Mouse (Mus musculus) left cerebral cortex, adult 8-10 months (tissue): ENCODE results near the gene S100a3. TPM values are rescaled to one million over a fixed set of nuclear protein-coding genes. Genes with fewer than 3 reads are reported as not detected.

Experiments
- DNase-seq, 2 experiments: peaks; one replicate each; pipeline ENCODE4 v3.0.0; 2022; ENCODE audit warnings: low spot score in 2 of 2
- total RNA-seq, 4 experiments: library from RNA; stranded (reverse); gene quantifications; 2 replicates each; pipeline ENCODE4 v1.2.4; 2022

S100a3 gene
- total RNA-seq: 1 to 10 TPM in 3 of 4 experiments, under 1 TPM in 1; 0.74 to 1.9 (median 1.5) TPM

DNA sequence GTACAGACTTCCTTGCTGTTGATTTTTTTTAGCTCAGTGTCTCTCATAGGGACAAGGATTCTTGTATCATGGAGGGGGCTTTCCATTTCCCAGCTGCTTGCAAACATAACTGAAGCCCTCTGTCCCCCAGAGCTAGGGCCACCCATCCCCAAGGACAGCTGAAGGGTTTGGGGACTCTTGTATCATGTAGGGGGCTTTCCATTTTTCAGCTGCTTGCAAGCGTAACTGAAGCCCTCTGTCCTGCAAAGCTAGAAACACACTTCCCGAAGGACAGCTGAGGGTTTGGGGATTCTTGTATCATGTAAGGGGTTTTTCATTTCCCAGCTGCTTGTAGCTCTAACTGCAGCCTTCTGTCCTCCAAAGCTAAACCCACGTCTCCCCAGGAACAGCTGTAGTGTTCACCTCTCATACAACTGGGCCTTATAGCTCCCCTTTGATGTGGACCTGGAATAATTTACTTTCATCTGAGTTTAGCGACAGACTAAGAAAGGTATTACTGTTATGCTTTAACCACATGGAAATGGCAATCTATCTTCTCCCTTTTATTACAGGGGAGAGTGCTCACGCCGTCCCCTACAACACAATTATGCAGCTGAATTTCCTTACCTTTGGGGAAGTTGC, at the start of gene S100a3:
Gene S100a3 (plus strand): TSS at position 571 of the 621 bp plus-strand sequence.
- no peak for DNase-seq

DNA sequence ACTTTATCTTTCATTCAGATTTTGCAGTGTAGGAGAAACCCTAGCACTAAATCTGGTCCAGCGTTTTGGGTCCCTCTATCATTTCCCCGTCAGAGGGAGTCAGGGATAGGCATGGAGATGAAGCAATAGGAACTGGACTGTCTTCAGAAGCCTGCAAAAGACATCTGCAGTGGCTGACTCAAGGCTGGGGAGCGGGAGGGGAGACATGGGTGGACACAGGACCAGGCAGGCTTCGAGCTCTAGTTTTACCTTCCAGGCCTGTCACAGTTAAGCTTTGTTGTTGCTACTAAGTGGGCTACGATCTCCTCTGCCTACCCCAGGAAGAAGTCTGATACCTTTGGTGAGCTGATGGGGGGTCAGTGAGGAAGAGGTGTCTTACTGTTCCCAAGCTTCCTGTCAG, 48.1 kb upstream of the S100a3 start:
- DNase-seq: no peak

DNA sequence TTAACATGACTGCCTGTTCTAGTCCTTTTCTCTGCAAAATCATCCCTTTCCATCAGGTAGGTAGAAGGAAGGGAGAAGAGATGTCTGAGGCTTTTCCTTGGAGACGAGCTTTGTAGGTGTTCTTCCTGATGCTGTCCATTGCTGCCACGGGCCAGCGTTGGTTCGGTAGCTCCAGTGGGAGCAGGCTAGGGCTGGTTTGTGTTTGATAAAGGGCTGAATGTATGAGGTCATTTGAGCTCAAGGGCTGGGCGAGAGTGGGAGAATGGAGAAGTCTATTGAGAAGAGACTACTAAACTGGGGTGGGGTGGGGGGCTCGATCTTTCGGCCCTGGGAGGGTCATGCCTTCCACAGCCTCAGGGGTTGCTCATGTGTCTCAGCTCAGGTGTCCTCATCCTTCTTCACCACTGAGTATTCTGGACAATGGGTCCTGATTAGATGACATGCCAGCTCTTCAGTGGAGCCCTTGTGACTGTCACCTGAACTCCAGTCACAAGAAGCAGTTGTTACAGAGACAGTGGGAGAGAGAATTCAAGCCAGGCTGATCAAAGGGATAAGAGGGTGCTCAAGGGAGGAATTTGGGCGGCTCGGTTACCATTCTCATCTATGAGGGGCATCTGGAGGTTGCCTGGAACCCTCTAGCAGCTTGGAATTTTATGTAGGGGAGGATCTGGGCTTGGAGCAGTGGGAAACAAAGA, 47.3 kb upstream of the S100a3 start:
- DNase-seq: no peak

DNA sequence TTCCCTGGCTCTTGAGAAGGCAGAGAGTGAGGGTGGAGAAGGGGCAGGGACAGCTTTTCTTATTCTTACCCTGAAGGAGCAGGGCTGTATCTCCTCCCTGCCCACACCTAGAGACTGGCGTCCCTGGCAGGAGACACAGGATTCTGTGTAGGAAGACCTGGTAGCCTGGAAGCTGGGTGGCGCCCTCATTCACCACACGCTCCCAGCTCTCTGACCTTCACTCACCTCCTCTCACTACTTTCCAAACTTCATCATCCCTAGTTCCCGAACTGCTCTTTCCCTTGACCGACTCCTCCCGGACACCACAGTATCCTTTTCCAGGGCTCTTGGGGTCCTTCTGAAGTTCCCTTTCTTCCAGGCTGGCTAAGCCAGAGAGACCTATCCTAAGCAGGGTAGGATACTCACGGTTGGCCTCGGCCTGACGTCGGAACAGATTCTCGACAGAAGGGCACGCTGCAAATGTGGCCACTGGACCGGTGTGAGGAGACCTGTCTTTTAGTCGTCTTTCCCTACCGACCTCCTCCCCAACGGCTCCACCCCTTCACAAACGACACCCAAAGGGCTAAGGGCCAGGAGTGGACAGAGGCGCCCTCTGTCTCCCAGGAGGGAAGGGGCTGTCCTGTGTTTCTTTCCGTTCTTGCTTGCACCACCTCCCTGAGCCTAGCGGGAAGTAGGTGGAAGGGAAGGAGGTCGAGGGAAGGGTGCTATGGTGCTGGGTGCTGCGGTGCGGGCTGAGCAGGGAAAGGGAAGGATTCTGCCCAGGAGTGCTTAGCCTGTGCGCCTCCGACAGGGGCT, 46.4 kb upstream of the S100a3 start, which contains the start of the genes S100a1 and S100a13:
Gene S100a1 (minus strand): TSS at position 597 of the 795 bp plus-strand sequence.
Gene S100a13 (plus strand): TSS at position 640 of the 795 bp plus-strand sequence.
- DNase-seq: peak in 1 of 2 experiments; percentile 36

DNA sequence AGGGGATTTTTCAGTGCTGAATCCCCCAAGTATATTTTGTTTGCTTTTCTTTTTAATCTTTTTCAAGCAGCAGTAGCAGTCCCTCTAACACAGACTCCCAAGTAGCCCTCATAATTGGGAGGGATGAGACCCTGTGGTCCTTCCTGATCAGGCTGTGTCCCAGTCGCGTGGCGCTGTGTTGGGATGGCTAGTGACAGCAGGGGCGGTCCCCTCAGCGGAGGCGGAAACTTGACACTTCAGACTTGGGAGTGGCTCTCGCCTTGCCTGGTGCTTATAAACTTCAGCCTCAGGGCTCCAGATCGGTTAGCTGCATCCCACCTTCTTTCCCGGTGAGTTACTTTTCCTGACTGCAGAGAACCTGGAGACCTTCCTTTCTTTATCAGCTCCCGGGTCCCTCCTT, 45.7 kb upstream of the S100a3 start:
- DNase-seq: no peak

DNA sequence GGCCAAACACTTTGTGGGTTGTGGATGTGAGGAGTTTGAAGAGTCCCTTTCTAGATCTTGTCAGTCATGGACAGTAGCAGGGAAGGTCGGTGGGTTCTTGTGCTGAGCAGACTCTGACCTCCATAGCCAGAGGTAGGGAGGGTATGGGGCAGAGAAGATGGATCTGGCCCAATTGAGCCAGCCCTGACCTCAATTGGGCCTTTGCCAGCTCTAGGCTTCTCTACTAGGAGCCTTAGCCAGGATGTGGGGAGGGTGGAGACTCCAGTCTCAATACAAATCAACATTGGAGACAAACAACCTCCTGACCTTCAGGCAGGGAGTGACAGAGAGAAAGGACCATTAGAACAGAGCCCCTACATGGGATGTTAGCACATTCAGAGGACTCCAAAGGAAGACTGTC, 45.1 kb upstream of the S100a3 start:
- DNase-seq: no peak

DNA sequence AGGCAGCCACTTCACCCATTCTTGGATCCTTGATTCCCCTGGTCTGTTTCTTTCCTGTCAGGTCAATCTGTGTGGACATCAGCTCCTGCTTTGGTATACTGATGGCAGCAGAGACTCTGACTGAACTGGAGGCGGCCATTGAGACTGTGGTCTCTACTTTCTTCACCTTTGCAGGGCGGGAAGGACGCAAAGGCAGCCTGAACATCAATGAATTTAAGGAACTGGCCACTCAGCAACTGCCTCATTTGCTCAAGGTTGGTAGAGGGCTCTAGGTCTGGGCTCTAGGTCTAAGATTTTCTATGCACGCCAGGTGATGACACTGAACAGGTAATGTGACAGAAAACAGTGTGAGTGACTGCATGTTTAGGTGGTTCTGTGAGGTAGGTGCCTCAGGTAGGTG, 44.6 kb upstream of the S100a3 start:
- no peak for DNase-seq

DNA sequence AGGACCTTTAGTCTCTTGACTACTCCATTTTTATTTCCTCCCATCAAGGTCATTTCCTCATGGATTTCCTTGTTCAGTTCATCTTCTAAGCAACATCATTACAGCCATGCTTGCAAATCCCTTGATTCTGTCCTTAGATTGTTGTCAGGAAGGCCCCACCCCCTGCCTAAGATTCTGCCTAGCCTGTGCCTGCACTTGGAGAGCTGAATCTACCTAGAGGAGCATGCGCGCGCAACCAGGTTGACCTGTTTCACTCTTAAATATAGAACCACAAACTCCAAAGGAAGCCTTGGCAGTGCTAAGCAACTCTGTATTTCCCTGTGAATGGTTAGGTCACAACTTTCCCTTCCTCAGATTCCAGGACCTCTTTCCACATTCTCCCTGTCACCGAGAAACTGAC, 42.7 kb upstream of the S100a3 start:
- DNase-seq: no peak

DNA sequence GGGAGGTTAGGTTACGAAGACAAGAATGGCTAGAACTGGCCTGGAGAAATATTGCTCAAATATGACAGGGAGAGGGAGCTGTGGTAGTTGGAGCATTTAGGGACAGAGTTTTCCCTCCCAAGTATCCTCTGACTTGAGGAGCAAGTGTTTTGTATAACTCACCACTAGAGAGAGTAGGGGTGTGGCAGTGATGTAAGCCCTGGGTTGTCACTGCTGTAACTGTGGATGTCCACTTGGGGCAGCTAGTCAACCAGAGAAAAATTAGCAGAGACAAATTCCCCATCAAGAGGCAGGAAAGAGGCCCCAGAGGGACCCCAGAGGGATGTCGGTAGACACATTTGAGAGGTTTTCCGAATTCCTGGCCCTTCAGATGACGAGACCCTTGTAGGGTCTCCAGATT, 35.0 kb upstream of the S100a3 start:
- no peak for DNase-seq

DNA sequence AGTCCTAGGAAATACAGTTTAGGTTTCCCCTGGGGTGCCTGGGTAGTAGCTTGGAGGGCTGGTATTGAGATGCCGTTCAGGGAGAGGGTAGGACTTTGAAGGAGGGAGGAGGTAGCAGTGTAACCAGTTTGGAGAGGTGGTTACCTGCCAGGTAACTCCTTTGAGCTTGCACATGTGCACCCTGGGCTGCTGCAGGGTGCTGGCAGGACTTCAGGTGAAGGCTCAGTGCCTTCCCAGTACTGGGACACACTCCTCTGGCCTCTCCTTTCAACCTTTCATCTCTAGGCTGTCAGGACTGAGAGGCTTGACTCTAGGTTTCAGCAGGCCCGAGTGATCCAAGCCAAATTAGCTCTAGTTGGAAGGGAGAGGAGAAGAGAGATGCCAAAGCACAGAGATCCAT, 34.3 kb upstream of the S100a3 start:
- no peak for DNase-seq

DNA sequence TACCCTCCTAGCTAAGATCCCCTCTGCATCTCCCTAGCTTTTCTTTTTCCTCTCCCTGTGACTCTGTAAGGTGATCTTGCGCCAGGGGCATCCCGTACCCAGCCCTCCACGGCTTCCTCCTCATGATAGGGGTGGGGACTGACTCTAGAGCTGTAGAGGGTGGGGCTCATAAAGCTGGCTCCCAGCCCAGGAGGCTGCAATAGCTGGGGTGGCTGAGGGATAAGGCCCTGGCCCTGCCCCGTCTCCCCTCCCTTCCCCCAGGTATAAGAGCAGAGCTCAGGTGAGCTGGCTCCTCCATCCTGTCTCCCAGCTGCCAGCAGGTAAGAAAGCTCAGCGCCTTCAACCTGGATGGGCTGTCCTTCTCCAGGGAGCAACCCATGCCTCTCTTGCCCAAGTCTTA, 33.8 kb upstream of the S100a3 start, which contains the start of gene S100a14:
Gene S100a14 (plus strand): TSS at position 277 of the 400 bp plus-strand sequence.
- no peak for DNase-seq

DNA sequence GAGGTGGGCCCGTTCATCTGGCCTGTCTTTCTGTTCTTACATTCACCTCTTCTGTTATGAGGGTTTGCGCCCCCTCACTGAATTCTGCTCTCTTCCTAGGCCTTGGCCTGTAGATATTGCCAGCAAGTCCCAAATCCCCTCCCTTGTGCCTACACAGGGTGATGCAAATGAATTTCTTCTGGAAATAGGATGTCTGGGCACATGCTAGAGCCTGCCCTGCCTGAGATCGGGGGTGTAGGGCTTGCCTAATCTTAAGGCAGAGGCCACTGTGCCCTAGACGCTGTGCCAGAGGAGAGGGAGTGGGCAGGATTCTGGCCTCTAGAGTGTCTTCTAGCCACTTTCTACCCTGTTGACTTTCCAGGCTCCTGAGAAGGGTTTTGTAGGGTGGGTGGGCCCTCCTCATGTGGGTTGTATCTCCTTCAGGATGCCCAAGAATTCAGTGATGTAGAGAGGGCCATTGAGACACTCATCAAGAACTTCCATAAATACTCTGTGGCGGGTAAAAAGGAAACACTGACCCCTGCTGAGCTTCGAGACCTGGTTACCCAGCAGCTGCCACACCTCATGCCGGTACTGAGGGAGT, 33.0 kb upstream of the S100a3 start:
- DNase-seq: no peak

DNA sequence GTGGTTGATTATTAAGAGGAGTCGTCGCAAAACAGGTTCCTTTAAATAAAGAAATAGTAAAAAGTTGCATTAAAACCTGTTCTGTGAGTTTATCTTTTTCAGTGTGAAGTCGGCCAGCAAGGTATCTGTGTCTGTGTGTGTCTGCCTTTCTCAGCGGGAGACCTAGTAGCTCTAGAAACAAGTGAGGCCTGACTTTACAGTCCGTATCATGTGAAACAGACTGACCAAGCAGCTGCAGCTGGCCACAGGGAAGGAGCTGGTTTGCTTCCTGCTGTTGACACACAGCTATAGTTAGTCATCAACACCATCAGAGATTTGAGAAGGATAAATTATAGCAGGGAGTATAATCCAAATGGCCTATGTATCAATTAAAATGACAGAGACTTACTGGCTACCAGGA, 28.7 kb upstream of the S100a3 start:
- DNase-seq: no peak

DNA sequence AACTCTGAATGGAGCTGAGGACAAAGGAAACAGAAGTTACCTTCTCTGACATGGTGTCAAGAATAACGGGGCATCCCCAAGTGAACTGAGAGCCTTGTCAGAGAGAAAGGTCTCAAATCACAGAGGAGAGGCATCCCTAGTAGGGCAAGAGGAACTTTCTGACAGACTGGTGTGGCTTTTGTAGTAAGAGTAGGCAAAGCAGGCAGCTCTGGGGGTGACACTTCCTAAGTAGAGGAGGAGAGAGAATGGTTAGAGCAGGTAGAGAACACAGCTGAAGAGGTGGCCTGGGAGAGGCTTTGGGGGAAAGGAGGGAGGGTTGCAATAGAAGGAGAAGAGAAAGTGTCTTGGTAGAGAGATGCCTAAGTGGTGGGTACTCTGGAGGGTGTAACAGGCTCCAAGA, 24.9 kb upstream of the S100a3 start:
- no peak for DNase-seq

DNA sequence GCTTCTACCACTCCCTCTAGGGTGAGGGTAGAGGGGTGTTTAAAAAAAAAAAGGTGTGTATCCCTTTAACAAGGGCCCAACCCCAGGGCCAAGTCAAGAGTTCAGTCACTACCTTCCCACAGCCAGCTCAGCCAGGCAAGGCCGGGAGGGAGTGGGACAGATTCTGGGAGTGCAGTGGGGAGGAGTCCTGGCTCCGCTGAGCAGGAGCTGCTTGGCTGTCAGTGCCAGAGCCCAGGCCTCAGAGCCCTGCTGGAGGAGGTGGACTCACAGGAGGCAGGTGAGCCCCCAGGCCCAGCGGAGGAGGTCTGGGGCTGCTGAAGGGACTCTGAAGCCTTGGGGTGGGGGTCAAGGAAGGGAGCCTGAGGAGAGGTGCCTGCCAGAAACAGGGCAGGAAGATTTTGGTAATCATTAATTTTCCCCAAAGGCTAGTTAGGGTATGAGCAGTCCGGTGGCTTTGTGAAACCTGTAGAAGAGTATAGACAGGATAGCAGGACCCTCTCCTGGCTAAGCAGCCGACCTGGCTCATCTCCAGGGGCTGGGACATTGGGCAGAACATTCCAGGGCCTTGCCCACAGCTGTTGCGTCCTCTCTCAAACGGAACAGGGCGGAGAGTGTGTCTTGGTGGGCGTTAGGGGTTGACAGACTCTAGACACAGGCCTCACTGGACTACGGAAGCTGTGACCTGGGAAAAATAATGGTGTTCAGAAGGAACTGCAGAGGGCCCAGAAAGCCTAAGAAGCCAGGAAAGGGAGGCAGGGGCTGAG, 23.1 kb upstream of the S100a3 start, which contains the start of gene S100a16:
Gene S100a16 (plus strand): TSS at position 114 of the 764 bp plus-strand sequence.
- DNase-seq: no peak

DNA sequence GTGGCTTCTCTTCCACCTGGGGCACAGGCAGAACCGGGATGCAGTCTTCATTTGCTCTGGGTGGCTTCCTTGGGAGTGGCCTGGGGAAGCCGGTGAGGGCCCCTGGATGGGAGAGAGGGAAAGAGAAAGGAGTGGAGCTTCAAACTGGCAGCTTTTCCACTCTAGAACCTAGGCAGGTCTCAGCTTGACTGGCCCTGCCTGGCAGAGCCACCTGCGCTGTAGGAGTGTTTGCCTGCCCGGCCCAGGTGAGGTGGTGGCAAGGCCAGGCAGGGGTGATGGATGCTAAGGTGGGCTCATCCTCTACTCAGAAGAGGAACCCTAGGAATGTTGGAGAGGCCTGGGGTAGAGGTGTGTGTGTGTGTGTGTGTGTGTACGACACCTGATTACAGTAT, 22.5 kb upstream of the S100a3 start:
- DNase-seq: no peak

DNA sequence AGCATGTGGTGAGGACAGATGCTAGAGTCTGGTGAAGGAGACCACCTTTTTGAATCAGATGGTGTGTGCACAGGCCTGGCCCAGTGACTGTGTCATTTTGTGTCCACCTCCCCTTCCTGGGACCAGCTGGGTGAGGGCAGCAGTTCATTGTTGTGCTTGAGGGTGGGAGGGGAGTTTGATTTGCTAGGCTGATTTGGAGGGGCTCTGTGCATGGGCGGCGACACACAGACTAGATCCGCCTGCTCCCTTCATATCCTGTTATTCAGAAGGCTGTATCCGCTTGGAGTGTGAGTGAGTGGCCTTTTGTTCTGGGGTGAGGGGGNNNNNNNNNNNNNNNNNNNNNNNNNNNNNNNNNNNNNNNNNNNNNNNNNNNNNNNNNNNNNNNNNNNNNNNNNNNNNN, 19.5 kb upstream of the S100a3 start:
- peak; percentile 21 to 47 for DNase-seq

DNA sequence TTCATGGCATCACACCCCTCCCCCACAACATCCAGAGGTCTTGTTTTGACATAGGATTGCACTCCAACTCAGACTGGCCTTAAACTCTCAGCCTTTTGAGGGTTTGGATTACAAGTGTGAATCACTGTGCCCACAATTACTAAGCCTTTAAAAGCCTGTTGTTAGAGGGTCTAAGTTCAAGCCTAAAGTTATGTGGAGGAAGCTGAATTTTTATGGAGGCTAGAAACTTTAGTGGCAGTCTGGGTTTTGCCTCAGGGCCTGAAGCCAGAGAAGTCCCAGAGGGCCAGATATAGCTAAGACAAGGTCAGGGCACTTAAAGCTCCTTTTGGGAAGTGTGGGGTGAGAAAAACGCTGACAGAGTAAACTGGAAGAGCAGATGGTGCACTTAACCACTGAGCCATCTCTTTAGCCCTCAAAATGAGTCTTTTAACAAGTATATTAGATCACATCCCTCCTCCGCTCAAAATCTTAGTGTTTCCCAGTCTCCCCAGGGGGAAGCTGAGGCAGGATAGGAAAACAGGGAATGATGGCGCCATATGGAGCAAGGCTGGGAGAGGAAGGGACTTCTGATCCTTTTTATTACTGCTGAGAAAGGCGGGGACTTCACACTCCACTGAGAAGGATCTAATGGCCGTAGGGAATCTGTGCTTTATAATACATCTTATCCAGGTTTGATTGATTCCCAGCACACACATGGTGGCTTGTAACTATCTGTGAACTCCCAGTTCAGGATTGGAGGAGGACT, 10.5 kb upstream of the S100a3 start:
- no peak for DNase-seq

DNA sequence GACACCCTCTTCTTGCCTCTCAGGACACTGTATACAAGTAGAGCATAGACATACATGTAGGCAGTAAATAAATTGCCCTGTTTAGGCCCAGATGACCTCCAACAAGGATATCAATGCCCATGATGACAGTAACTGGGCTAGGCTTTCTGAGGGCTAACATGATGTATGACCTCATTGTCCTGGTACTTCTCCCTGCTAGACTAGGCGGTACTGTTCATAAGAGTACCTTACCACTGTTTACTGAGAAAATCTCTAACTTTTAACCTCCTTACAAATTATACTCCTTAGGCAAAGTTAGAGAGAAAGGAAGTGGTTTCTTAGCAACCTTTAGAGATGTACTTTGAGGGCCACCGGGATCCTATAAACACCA, 10.0 kb upstream of the S100a3 start:
- DNase-seq: no peak

DNA sequence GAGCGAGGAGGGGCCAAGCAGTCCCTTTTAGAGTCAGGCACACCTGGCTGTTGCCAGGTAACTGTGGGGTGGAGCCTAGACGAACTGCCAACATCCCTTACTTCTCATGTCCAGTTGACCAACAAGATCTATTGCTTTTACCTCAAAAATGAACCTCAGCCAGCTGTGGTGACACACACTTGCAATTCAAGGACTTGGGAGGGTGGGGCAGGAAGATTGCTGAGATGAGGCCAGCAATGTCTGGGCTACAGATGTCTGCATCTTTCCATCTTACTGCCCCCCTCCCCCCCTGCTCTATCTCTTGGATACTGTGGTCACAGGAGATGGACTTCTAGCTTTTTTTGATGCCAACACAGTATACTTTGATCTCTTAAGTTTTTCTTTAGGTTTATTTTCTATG, 8.1 kb upstream of the S100a3 start:
- DNase-seq: no peak
